Mouse (Mus musculus) heart, embryonic 12.5 days (tissue): Measurements from ENCODE around the gene Inka2. TPM values are rescaled to one million over a fixed set of nuclear protein-coding genes. Genes with fewer than 3 reads are reported as not detected.

Experiments
- ATAC-seq: fragments of 200-750 bp; cut with Nextera tagmentation; 2 replicates; pipeline ENCODE4 v1.8.0; 2017; ENCODE audit warnings: moderate TSS enrichment, moderate library complexity; ENCODE audit not compliant: insufficient number of reproducible peaks, low FRiP score
- H3K27ac ChIP-seq: fragments of 300-500 bp; sonication (generic); 2 replicates; pipeline ENCODE4 v1.5.1; 2016; ENCODE audit warnings: mild to moderate bottlenecking, moderate library complexity; ENCODE audit not compliant: poor library complexity, severe bottlenecking
- H3K27me3 ChIP-seq: fragments of 300-500 bp; sonication (generic); replicated peaks from 2 replicates; pipeline ENCODE4 v1.6.1; 2016; ENCODE audit warnings: mild to moderate bottlenecking, moderate library complexity
- H3K36me3 ChIP-seq: fragments of 300-500 bp; sonication (generic); 2 replicates; pipeline ENCODE4 v1.6.1; 2016; ENCODE audit warnings: mild to moderate bottlenecking, moderate library complexity
- H3K4me1 ChIP-seq: fragments of 300-500 bp; sonication (generic); replicated peaks from 2 replicates; pipeline ENCODE4 v1.6.1; 2016; ENCODE audit warnings: mild to moderate bottlenecking
- H3K4me2 ChIP-seq: fragments of 300-500 bp; sonication (generic); 2 replicates; pipeline ENCODE4 v1.6.1; 2016; ENCODE audit warnings: mild to moderate bottlenecking, moderate library complexity
- H3K4me3 ChIP-seq: fragments of 300-500 bp; sonication (generic); 2 replicates; pipeline ENCODE4 v1.5.1; 2016; ENCODE audit warnings: mild to moderate bottlenecking
- H3K9ac ChIP-seq: fragments of 300-500 bp; sonication (generic); 2 replicates; pipeline ENCODE4 v1.6.1; 2016; ENCODE audit warnings: mild to moderate bottlenecking, moderate library complexity
- H3K9me3 ChIP-seq: fragments of 300-500 bp; sonication (generic); replicated peaks from 2 replicates; pipeline ENCODE4 v1.6.1; 2016; ENCODE audit warnings: mild to moderate bottlenecking, moderate library complexity
- WGBS: fragments of 180-500 bp; shearing (Covaris S2); methylation state at CpG from one replicate; pipeline ENCODE4 v1.1.7; 2016; 5-methylcytosine and 5-hydroxymethylcytosine counted together
- polyA plus RNA-seq: library from polyadenylated mRNA; unstranded; fragments of >200 nt; fragmentation: Nextera tagmentation; extraction: Ambion mirVana; gene quantifications from 2 replicates; pipeline ENCODE4 v1.2.1, GENCODE M21; 2016

The Inka2 gene
- polyA plus RNA-seq, 1 experiment from 2014 or later: 2.2 TPM

DNA sequence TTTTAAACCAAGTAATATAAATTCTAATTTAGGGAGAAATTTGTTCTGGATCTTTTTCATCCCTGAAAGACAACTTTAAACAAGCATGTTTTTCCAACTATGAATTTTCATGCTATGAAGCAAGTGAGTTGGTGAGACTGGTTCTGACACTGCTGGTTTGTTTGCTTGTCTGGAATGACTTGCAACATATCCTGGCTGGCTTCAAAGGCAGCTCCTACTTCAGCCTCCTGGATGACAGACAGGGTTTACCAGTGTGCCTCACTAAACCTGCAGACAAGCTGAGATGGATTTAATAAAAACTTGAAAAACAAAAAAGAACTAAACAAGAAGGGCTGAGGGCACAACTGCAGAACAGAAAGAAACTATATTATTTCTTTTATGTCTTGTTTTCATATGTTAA is 53.7 kb downstream of the Inka2 start:
- no peaks in the 10 kb centered on the region for H3K27me3 ChIP-seq
- H3K36me3 ChIP-seq: no peaks in the 10 kb centered on the region
- no peak for ATAC-seq
- no peak overlapping the region for H3K27ac ChIP-seq
- H3K4me2 ChIP-seq: no peak overlapping the region
- H3K9ac ChIP-seq: no peak overlapping the region
- no peak overlapping the region for H3K4me3 ChIP-seq
- no peaks in the 10 kb centered on the region for H3K9me3 ChIP-seq
- H3K4me1 ChIP-seq: peaks cover 27% of the 10 kb centered on the region

DNA sequence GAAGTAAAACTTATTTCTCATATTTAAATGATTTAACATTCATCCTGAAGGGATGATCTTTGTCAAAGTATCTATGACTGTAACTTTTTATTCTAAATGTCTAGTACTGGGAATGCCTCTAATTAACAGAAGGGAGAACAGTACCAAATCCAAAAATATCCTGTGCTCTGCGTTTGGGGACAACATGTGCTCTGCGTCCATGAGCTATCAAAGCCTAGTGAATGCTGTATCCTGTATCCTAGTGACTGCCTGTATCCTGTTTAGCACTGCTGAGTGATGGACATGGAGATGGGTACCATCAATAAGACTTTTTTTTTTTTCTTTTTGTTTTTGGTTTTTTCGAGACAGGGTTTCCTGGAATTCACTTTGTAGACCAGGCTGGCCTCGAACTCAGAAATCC is 54.3 kb downstream of the Inka2 start:
- Histone ChIP-seq H3K9me3 (no peaks in the 10 kb centered on the region), H3K36me3 (no peaks in the 10 kb centered on the region), H3K4me2 (no peak overlapping the region), H3K9ac (no peak overlapping the region), H3K27ac (no peak overlapping the region), H3K4me1 (peaks cover 33% of the 10 kb centered on the region), H3K4me3 (no peak overlapping the region), H3K27me3 (no peaks in the 10 kb centered on the region)
- whole genome bisulfite sequencing: 62% methylated on average over 4 of the region's 4 CpGs
- no peak for ATAC-seq

DNA sequence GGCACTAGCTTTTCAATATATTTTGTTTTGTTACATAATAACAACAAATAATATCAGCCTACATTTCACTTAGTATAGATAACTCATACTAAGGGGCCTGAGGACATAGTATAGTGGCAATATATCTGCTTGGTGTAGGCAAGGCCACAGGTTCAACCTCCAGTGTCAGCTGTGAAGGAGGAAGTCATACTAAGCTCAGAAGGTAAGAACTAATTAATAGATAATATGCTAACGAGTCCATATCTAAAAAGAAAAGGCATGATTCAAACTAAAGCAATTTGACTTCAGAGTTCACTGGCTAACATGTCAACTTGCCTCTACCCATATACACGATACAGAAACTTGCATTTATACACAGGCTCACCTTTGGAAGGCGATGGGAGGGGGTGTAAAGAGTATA is 55.7 kb downstream of the Inka2 start:
- no peaks in the 10 kb centered on the region for H3K9me3 ChIP-seq
- WGBS: 94% methylated on average over 3 of the region's 3 CpGs
- H3K27me3 ChIP-seq: no peaks in the 10 kb centered on the region
- H3K4me1 ChIP-seq: peaks cover 33% of the 10 kb centered on the region
- H3K27ac ChIP-seq: no peak overlapping the region
- no peak overlapping the region for H3K4me2 ChIP-seq
- H3K9ac ChIP-seq: no peak overlapping the region
- H3K4me3 ChIP-seq: no peak overlapping the region
- no peak for ATAC-seq
- H3K36me3 ChIP-seq: no peaks in the 10 kb centered on the region

DNA sequence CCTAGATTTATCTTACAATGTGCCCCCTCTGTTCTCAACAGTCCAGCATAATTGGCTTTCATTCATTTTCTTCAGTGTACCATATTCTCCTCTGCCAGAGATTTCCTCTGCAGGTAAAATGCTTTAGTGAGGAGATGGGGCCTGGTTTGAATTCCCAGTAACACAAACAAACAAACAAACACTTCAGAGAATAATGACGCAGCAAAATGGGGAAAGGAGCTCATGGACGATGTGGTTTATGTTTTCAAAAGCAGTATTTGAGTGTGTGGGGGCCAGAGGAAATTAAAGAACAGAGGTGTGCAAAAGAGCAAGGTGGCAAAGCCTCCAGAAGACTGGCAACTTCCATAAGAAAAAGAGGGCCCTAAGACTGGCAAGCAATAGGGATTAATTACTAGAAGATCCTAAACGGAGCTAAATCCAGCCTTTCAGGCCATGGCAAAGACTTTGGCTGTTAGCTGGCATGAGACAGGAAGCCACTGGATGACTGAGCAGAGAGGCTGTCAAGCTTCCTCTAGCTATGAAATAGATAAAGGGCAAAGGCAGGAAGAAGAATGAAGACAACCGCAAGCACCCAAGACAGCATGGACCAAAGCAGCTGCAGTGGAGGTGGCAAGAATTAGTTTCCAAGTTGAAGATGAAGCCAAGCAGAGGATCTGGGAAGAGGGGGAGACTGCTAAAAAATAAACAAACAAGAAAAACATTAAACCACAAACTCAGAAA is 58.9 kb downstream of the Inka2 start:
- peak overlapping the region; percentile 9 for H3K27ac ChIP-seq
- no peaks in the 10 kb centered on the region for H3K27me3 ChIP-seq
- peaks cover 18% of the 10 kb centered on the region for H3K4me1 ChIP-seq
- H3K4me2 ChIP-seq: no peak overlapping the region
- H3K4me3 ChIP-seq: no peak overlapping the region
- peak; percentile 57; the same call in 1 of the 2 replicates for ATAC-seq
- no peaks in the 10 kb centered on the region for H3K36me3 ChIP-seq
- H3K9ac ChIP-seq: no peak overlapping the region
- H3K9me3 ChIP-seq: no peaks in the 10 kb centered on the region
- WGBS: 55% methylated on average over 4 of the region's 4 CpGs

DNA sequence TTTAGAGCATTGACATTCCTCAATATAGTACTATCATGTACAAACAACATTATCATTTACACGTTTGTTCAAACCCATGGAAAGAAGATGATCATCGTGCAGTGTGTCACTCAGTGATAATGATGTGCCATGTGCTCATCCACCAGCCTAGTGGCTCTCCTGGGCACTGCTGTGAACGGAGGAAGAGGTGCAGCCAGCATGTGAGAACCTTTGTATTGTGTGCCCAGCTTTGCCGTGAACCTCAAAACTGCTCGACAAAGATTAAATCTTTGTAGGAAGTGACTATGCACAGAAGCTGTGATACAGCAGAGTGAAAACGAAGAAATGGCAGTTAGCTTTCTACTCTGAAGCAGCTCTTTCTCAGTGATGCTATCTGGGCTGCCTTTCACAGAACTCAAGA is 64.1 kb downstream of the Inka2 start:
- Histone ChIP-seq H3K9me3 (no peaks in the 10 kb centered on the region), H3K4me1 (peaks cover 4% of the 10 kb centered on the region), H3K4me3 (no peak overlapping the region), H3K27ac (no peak overlapping the region), H3K27me3 (no peaks in the 10 kb centered on the region), H3K9ac (no peak overlapping the region), H3K4me2 (no peak overlapping the region), H3K36me3 (no peaks in the 10 kb centered on the region)
- ATAC-seq: no peak
- 61% methylated on average over 6 of the region's 6 CpGs for WGBS

DNA sequence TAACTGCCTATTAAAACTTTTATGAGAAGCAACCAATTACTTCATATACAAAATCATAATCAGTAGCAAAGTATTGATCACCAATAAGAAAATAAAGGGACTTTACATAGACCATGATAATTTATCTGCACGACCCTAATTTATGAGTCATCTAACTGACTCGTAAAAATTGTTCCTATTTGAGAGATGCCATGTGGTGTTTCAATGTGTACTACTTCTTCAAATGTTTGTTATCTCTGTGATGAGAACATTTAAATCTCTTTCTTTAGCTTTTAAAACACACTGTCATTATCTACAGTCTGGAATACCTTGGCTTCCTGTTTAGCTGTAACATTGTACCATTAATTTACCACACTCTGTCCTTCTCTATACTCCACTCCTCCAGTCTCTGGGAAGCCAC is 65.0 kb downstream of the Inka2 start:
- no peak for ATAC-seq
- no peaks in the 10 kb centered on the region for H3K27me3 ChIP-seq
- H3K4me1 ChIP-seq: peaks cover 3% of the 10 kb centered on the region; the same call in 1 of the 2 replicates
- no peak overlapping the region for H3K4me3 ChIP-seq
- H3K27ac ChIP-seq: no peak overlapping the region
- H3K9me3 ChIP-seq: no peaks in the 10 kb centered on the region
- WGBS: 80% methylated on average over 2 of the region's 2 CpGs
- H3K4me2 ChIP-seq: no peak overlapping the region
- H3K9ac ChIP-seq: no peak overlapping the region
- no peaks in the 10 kb centered on the region for H3K36me3 ChIP-seq

Other genes starting within 250 kb of the Inka2 start
- gene Ddx20, start 17.0 kb upstream of the Inka2 start, polyA plus RNA-seq: 23.0 and 23.8 TPM in 2 replicates
- gene Rap1a, start 96.7 kb downstream of the Inka2 start, polyA plus RNA-seq: 88.9 and 92.0 TPM in 2 replicates
- 0.10 TPM in 1 of 2 replicates, not detected in the other for gene Adora3, start 166.3 kb downstream of the Inka2 start, polyA plus RNA-seq
- gene Tmigd3, start 166.3 kb downstream of the Inka2 start, polyA plus RNA-seq: 0.42 TPM in 1 of 2 replicates, not detected in the other
- gene I830077J02Rik, start 228.1 kb downstream of the Inka2 start, polyA plus RNA-seq: 2.1 and 2.9 TPM in 2 replicates